Mouse (Mus musculus) ES-E14 (cell line): ENCODE measurements at regions not wholly inside any gene's neighbourhood (a gene's known extent, or its start where the extent isn't known, plus 50 kb on each side); places are given as distances from the start of the nearest gene placed in this dataset.

Experiments
- MAFK ChIP-seq: IDR thresholded peaks from 2 replicates; pipeline ENCODE4 v1.6.1; 2014; ENCODE audit warnings: mild to moderate bottlenecking, low read depth, low read length, inconsistent platforms; ENCODE audit not compliant: insufficient read depth
- ZC3H11A ChIP-seq: IDR thresholded peaks from 2 replicates; pipeline ENCODE4 v1.6.1; 2012; ENCODE audit warnings: low read depth, mild to moderate bottlenecking, inconsistent platforms, low read length, borderline replicate concordance
- ZNF384 ChIP-seq: IDR thresholded peaks from 2 replicates; pipeline ENCODE4 v1.6.1; 2012; ENCODE audit warnings: low read depth, low read length, inconsistent platforms

DNA sequence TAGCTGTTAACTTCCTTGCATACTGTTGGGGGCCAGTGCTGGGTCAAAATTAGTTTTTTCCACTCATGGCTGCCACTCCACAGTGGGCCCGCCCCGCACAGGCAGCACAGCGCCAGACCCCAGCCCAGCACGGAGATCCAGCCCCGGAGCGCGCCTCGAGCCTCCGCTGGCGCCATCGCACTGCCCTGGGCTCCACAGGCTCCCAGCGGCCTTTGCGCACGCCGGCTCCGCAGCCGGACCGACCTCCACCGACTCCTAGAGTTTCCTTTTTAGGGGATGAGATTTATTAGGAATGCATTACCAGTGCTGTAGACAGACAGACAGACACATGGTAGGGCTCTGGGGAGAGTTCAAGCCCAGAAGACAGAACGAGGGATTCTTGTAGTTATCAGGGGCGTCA, 58.0 kb upstream of the Slc28a3 start:
- TF ChIP-seq ZNF384: no peak
- no peak for TF ChIP-seq ZC3H11A
- no peak for TF ChIP-seq MAFK
